In the genomic region with DNA sequence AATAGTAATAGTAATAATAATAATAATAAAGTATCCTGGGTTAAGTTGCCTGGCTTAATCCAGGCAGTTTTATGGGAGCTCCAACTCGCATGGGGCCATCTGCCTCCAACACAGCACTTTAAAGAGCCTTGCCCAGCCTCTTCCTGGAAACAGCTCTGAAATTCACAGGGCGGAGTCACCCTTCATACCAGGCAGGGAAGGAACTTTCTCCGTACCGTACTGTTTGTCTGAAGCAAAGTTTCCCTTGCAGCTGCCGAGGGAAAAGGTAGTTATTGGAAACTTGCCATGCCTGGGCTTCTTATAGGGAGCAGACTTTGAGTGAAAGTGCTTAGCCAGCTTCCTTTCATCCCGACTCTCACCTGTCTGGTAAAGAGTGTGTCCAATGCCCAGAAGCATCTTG, we compare ENCODE assay signal across 25 mouse cellular contexts.
DNase-seq lines count a peak whose midpoint lies in the region; ATAC-seq and TF ChIP-seq lines count a peak whose summit lies in the region.
"Had no signal": no experiment of that assay in that cellular context is flagged by ENCODE, and none has a peak within 500 bp of the region (broad histone marks: within the 10 kb centered on the region; RNA-seq: fewer than 3 reads in every experiment).

No protein-coding gene starts in this region.

- H3K27me3 ChIP-seq in intestine, embryonic 15.5 days (replicated peaks), result no peaks in the 10 kb centered on the region
- no peaks in the 10 kb centered on the region for H3K27me3 ChIP-seq in intestine, postnatal 0 days (replicated peaks; ENCODE audit: control insufficient read depth, insufficient read depth, low read length)
- no peaks in the 10 kb centered on the region for H3K27me3 ChIP-seq in limb, embryonic 15.5 days
- H3K27me3 ChIP-seq: heart, embryonic 15.5 days; limb, embryonic 12.5 days; liver, embryonic 12.5 days; megakaryocyte, embryonic 14.5 days; midbrain, embryonic 13.5 days; neural tube, embryonic 15.5 days had no signal

- no peak overlapping the region for H3K4me2 ChIP-seq in intestine, embryonic 15.5 days (replicated peaks)
- no peak overlapping the region for H3K4me2 ChIP-seq in intestine, postnatal 0 days (replicated peaks; ENCODE audit: low read depth)
- H3K4me2 ChIP-seq in limb, embryonic 15.5 days, result no peak overlapping the region
- H3K4me2 ChIP-seq: heart, embryonic 15.5 days; limb, embryonic 12.5 days; liver, embryonic 12.5 days; midbrain, embryonic 13.5 days; neural tube, embryonic 15.5 days had no signal

- H3K4me1 ChIP-seq in intestine, embryonic 15.5 days (replicated peaks), result peaks cover 3% of the 10 kb centered on the region
- no peaks in the 10 kb centered on the region for H3K4me1 ChIP-seq in intestine, postnatal 0 days (replicated peaks; ENCODE audit: control insufficient read depth, insufficient read depth, low read length)
- peaks cover 33% of the 10 kb centered on the region for H3K4me1 ChIP-seq in limb, embryonic 15.5 days
- H3K4me1 ChIP-seq: liver, embryonic 12.5 days had no signal

- no peak overlapping the region for H3K9ac ChIP-seq in intestine, embryonic 15.5 days
- H3K9ac ChIP-seq in intestine, postnatal 0 days (ENCODE audit: low read depth, low read length), result no peak overlapping the region
- H3K9ac ChIP-seq in limb, embryonic 15.5 days, result no peak overlapping the region
- H3K9ac ChIP-seq: heart, embryonic 15.5 days; limb, embryonic 12.5 days; liver, embryonic 12.5 days; liver, postnatal 0 days; midbrain, embryonic 13.5 days; neural tube, embryonic 15.5 days had no signal

- 0 out of 2 replicates have a peak, but pooled peaks have one; percentile 42 for ATAC-seq in intestine, embryonic 15.5 days
- ATAC-seq in intestine, postnatal 0 days, result no peak
- 0 out of 2 replicates have a peak, but pooled peaks have one; percentile 27 for ATAC-seq in limb, embryonic 15.5 days (ENCODE audit: insufficient number of reproducible peaks, low FRiP score, low TSS enrichment, low read depth)
- ATAC-seq: forebrain, embryonic 16.5 days; hindbrain, postnatal 0 days; intestine, embryonic 16.5 days; liver, embryonic 12.5 days; liver, postnatal 0 days; midbrain, embryonic 13.5 days had no signal

- H3K27ac ChIP-seq in intestine, embryonic 15.5 days, result no peak overlapping the region
- no peak overlapping the region for H3K27ac ChIP-seq in intestine, postnatal 0 days (ENCODE audit: low read depth, low read length)
- H3K27ac ChIP-seq in limb, embryonic 15.5 days, result no peak overlapping the region; the same call in 1 of the 2 replicates
- H3K27ac ChIP-seq: heart, embryonic 15.5 days; hindbrain, postnatal 0 days; limb, embryonic 12.5 days; liver, embryonic 12.5 days; midbrain, embryonic 13.5 days; neural tube, embryonic 15.5 days had no signal

- no peak overlapping the region for H3K4me3 ChIP-seq in intestine, embryonic 15.5 days (replicated peaks)
- H3K4me3 ChIP-seq in intestine, postnatal 0 days (ENCODE audit: low read depth, low read length), result no peak overlapping the region
- no peak overlapping the region for H3K4me3 ChIP-seq in limb, embryonic 15.5 days
- H3K4me3 ChIP-seq: heart, embryonic 15.5 days; limb, embryonic 12.5 days; liver, embryonic 12.5 days; megakaryocyte, embryonic 14.5 days; midbrain, embryonic 13.5 days; neural tube, embryonic 15.5 days had no signal

- peak; percentile 48 for DNase-seq in ES-CJ7 (ENCODE audit: low read depth, low spot score)
- DNase-seq in lung, postnatal 25 days (ENCODE audit: low spot score), result peak; percentile 15
- no peak for DNase-seq in gastrocnemius, postnatal 10 days
- DNase-seq in neural tube, embryonic 10.5 days (ENCODE audit: extremely low spot score, low spot score), result no peak
- DNase-seq: adrenal gland, postnatal 25 days; cerebellum, adult 18-20 months; cerebellum, postnatal 10 days; kidney, adult 9 months; kidney, postnatal 10 days; layer of hippocampus, adult 9-11 months; liver, postnatal 0 days; retina, postnatal 1 day; right cerebral cortex, postnatal 14 days had no signal

- TF ChIP-seq CTCF in intestine, postnatal 0 days (IDR thresholded peaks at IDR 0.05; ENCODE audit: low read depth), result no peak

- no peaks in the 10 kb centered on the region for H3K36me3 ChIP-seq in intestine, embryonic 15.5 days
- 0 out of 2 replicates have a peak, but pooled peaks cover 5% of the 10 kb centered on the region for H3K36me3 ChIP-seq in intestine, postnatal 0 days (ENCODE audit: control insufficient read depth, insufficient read depth)
- H3K36me3 ChIP-seq in limb, embryonic 15.5 days, result no peaks in the 10 kb centered on the region
- H3K36me3 ChIP-seq: heart, embryonic 15.5 days; limb, embryonic 12.5 days; liver, embryonic 12.5 days; midbrain, embryonic 13.5 days; neural tube, embryonic 15.5 days had no signal

- WGBS in intestine, embryonic 15.5 days, result 45% methylated on average over 6 of the region's 6 CpGs
- 35% methylated on average over 6 of the region's 6 CpGs for WGBS in intestine, postnatal 0 days
- 22% methylated on average over 6 of the region's 6 CpGs for WGBS in limb, embryonic 15.5 days

- no peaks in the 10 kb centered on the region for H3K9me3 ChIP-seq in intestine, embryonic 15.5 days
- no peaks in the 10 kb centered on the region for H3K9me3 ChIP-seq in intestine, postnatal 0 days (ENCODE audit: control insufficient read depth)
- no peaks in the 10 kb centered on the region for H3K9me3 ChIP-seq in limb, embryonic 15.5 days
- H3K9me3 ChIP-seq: heart, embryonic 15.5 days; limb, embryonic 12.5 days; liver, embryonic 12.5 days; megakaryocyte, embryonic 14.5 days; midbrain, embryonic 13.5 days; neural tube, embryonic 15.5 days had no signal

Comparison
In these comparisons a context has a peak if more than half of its experiments do, and no peak if none do; other contexts are left out.
1. DNase-seq: peak in ES-CJ7 (single experiment) and lung, postnatal 25 days (single experiment); none in gastrocnemius, postnatal 10 days (single experiment) and neural tube, embryonic 10.5 days (single experiment).